Mouse (Mus musculus) embryonic facial prominence, embryonic 14.5 days (tissue): ENCODE data around the gene Gng8. TPM values are rescaled to one million over a fixed set of nuclear protein-coding genes. Genes with fewer than 3 reads are reported as not detected.

Source experiments
- ATAC-seq: fragments of 200-750 bp; cut with Nextera tagmentation; 2 replicates; pipeline ENCODE4 v1.8.0; 2017; ENCODE audit warnings: low read depth, moderate number of reproducible peaks, moderate TSS enrichment
- DNase-seq: peaks from one replicate; pipeline ENCODE4 v3.0.0-alpha.2; 2015; ENCODE audit warnings: low spot score
- H3K27ac ChIP-seq: fragments of 300-500 bp; sonication (generic); replicated peaks from 2 replicates; pipeline ENCODE4 v1.5.1; 2014; ENCODE audit warnings: low read depth, mild to moderate bottlenecking, low read length, moderate library complexity
- H3K27me3 ChIP-seq: fragments of 300-500 bp; sonication (generic); replicated peaks from 2 replicates; pipeline ENCODE4 v1.6.1; 2014; ENCODE audit warnings: low read length; ENCODE audit not compliant: control insufficient read depth, insufficient read depth
- H3K36me3 ChIP-seq: fragments of 300-500 bp; sonication (generic); 2 replicates; pipeline ENCODE4 v1.6.1; 2014; ENCODE audit warnings: low read length, mixed read lengths; ENCODE audit not compliant: control insufficient read depth, insufficient read depth
- H3K4me1 ChIP-seq: fragments of 300-500 bp; sonication (generic); 2 replicates; pipeline ENCODE4 v1.6.1; 2014; ENCODE audit warnings: antibody characterized with exemption, low read length; ENCODE audit not compliant: control insufficient read depth, insufficient read depth
- H3K4me2 ChIP-seq: fragments of 300-500 bp; sonication (generic); 2 replicates; pipeline ENCODE4 v1.6.1; 2014; ENCODE audit warnings: low read depth, mild to moderate bottlenecking, low read length, moderate library complexity, mixed read lengths
- H3K4me3 ChIP-seq: fragments of 300-500 bp; sonication (generic); 2 replicates; pipeline ENCODE4 v1.5.1; 2014; ENCODE audit warnings: low read depth, mild to moderate bottlenecking, low read length
- H3K9ac ChIP-seq: fragments of 300-500 bp; sonication (generic); 2 replicates; pipeline ENCODE4 v1.6.1; 2014; ENCODE audit warnings: low read depth, mild to moderate bottlenecking, low read length, moderate library complexity, mixed read lengths
- H3K9me3 ChIP-seq: fragments of 300-500 bp; sonication (generic); 2 replicates; pipeline ENCODE4 v1.6.1; 2016; ENCODE audit warnings: low read length; ENCODE audit not compliant: control insufficient read depth
- WGBS: fragments of 180-500 bp; shearing (Covaris S2); extraction: QIAGEN DNeasy Blood & Tissue Kit; methylation state at CpG from one replicate; pipeline ENCODE4 v1.1.7; 2014; 5-methylcytosine and 5-hydroxymethylcytosine counted together
- polyA plus RNA-seq: library from polyadenylated mRNA; unstranded; fragments of >200 nt; fragmentation: Nextera tagmentation; extraction: Ambion mirVana; gene quantifications from 2 replicates; pipeline ENCODE4 v1.2.1, GENCODE M21; 2014

Gng8 gene
- polyA plus RNA-seq, 1 experiment from 2014 or later, result 29.1 TPM

DNA sequence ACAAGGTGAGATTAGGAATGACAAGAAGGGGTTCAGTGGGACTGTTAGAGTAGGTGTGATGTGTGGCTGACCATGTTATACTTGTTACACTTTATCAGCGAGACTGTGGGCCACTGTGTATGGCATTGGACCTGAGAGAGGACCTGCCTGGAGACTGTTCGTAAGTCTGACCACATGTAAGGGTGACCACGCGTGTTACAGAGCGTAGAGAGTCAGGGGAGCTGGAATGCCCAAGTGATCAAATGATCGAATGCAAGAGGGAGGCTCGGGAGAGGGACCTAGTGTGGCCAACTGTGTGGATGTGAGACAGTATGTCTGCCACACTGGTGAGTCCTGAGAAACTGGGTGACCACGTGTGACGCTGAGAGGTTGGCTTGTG, 755 bp downstream of the Gng8 start:
- Histone ChIP-seq H3K4me2 (peak overlapping the region; percentile 64), H3K36me3 (peaks cover 12% of the 10 kb centered on the region), H3K9ac (peak overlapping the region; percentile 38), H3K4me1 (peaks cover 34% of the 10 kb centered on the region), H3K4me3 (peak overlapping the region; percentile 39), H3K27me3 (no peaks in the 10 kb centered on the region), H3K27ac (no peak overlapping the region), H3K9me3 (no peaks in the 10 kb centered on the region)
- no peak for ATAC-seq
- WGBS, result 33% methylated on average over 9 of the region's 9 CpGs
- no peak for DNase-seq

DNA sequence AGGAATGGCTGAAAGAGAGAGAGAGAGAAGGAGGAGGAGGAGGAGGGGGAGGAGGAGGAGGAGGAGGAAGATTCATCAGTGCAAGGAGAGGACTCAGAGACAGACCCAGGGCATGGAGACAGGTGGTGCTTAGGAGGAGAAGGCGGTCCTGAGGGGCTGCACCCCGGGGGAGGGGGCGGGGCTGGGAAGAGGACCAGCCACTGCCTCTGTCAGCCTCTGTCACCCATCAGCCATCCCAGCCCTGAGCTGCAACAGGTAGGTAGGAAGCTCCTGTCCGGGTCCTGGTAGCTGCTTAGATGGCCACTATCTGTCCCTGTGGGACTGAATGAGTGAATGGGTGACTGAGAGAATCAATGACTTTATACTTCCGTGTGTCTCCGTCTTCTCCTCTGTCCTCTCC, 2.0 kb downstream of the Gng8 start:
- H3K4me1 ChIP-seq, result peaks cover 34% of the 10 kb centered on the region
- H3K27me3 ChIP-seq, result no peaks in the 10 kb centered on the region
- WGBS, result 5% methylated on average over 6 of the region's 6 CpGs
- no peak for ATAC-seq
- H3K36me3 ChIP-seq, result no peaks in the 10 kb centered on the region
- no peaks in the 10 kb centered on the region for H3K9me3 ChIP-seq
- peak overlapping the region; percentile 64 for H3K4me2 ChIP-seq
- no peak overlapping the region for H3K9ac ChIP-seq
- H3K4me3 ChIP-seq, result peak overlapping the region; percentile 26; the same call in 1 of the 2 replicates
- no peak for DNase-seq
- no peak overlapping the region; the same call in 1 of the 2 replicates for H3K27ac ChIP-seq

DNA sequence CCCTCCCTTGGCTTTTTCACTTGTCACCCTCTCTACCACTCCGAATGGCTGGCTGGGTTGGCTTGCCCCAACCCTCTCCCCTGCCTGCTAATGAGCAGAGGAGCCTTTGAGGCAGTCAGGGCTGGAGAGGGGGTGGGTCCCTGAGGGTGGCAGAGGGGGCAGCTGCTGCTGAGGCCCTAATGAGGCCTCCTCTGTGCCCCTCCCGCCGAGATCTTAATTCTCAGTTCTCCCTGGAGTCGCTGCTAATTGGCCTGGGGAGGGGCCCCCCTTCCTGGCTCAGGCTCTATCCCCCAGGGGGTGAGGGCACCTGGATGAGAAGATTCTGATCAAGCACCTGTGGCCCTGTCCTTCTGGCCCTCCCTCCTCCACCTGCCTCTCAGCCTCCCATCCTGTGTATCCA, 2.7 kb downstream of the Gng8 start:
- peaks cover 34% of the 10 kb centered on the region for H3K4me1 ChIP-seq
- H3K9ac ChIP-seq, result no peak overlapping the region

DNA sequence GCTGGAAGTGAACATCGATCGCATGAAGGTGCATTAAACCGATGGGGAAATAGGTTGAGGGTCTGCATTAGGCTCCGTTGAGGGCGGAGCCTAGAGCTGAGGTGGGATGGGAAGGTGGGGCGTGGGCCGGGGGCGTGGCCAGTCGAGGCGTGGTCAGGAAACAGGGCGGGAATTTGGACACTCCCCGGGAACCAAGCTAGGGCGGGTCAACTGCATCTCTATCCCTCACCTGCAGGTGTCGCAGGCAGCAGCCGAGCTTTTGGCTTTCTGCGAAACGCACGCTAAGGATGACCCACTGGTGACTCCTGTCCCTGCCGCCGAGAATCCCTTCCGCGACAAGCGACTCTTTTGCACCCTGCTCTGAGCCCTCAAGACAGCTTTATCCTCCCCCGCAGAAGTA, 3.4 kb downstream of the Gng8 start:
- Histone ChIP-seq H3K4me2 (peak overlapping the region; percentile 64), H3K9ac (peak overlapping the region; percentile 52; the same call in 1 of the 2 replicates), H3K4me3 (peak overlapping the region; percentile 26), H3K27ac (no peak overlapping the region), H3K9me3 (no peaks in the 10 kb centered on the region), H3K36me3 (no peaks in the 10 kb centered on the region), H3K27me3 (no peaks in the 10 kb centered on the region), H3K4me1 (peaks cover 36% of the 10 kb centered on the region)
- peak; percentile 2; the same call in 1 of the 2 replicates for ATAC-seq
- 1% methylated on average over 20 of the region's 24 CpGs for whole genome bisulfite sequencing
- DNase-seq, result peak; percentile 80

More for the DNA sequence above, 2.7 kb downstream of the Gng8 start:
- H3K27ac ChIP-seq, result no peak overlapping the region; the same call in 1 of the 2 replicates
- no peak; the same call in 1 of the 2 replicates for ATAC-seq
- H3K27me3 ChIP-seq, result no peaks in the 10 kb centered on the region
- H3K9me3 ChIP-seq, result no peaks in the 10 kb centered on the region
- peak overlapping the region; percentile 64 for H3K4me2 ChIP-seq
- no peaks in the 10 kb centered on the region for H3K36me3 ChIP-seq
- peak; percentile 63 for DNase-seq
- H3K4me3 ChIP-seq, result peak overlapping the region; percentile 26
- WGBS, result 16% methylated on average over 2 of the region's 4 CpGs

DNA sequence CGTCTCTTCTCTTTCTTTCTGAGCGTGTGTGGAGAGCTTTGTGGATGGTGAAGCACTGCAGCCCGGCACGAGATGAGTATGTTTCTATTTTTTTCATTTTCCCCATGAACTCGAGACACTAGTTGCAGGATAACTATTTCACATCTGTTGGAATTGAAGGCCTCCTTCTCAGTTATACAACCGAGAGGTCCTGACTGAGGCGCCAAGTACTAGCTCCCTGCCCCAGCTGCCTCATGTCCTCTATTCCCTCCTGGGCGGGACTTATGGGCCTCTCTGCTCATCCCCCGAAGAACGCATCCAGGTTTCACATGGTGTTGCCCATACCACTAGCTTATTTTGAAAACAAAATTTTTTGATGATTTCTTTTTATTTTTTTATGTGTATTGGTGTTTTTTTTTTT, 3.9 kb downstream of the Gng8 start:
- no peaks in the 10 kb centered on the region for H3K36me3 ChIP-seq
- 30% methylated on average over 10 of the region's 10 CpGs for WGBS
- no peaks in the 10 kb centered on the region for H3K9me3 ChIP-seq
- peaks cover 41% of the 10 kb centered on the region for H3K4me1 ChIP-seq
- peak overlapping the region; percentile 26 for H3K4me3 ChIP-seq
- ATAC-seq, result no peak
- H3K4me2 ChIP-seq, result peak overlapping the region; percentile 64
- 0 out of 2 replicates have a peak overlapping the region, but pooled peaks have one; percentile 52 for H3K9ac ChIP-seq
- no peak overlapping the region for H3K27ac ChIP-seq
- no peaks in the 10 kb centered on the region for H3K27me3 ChIP-seq
- no peak for DNase-seq

DNA sequence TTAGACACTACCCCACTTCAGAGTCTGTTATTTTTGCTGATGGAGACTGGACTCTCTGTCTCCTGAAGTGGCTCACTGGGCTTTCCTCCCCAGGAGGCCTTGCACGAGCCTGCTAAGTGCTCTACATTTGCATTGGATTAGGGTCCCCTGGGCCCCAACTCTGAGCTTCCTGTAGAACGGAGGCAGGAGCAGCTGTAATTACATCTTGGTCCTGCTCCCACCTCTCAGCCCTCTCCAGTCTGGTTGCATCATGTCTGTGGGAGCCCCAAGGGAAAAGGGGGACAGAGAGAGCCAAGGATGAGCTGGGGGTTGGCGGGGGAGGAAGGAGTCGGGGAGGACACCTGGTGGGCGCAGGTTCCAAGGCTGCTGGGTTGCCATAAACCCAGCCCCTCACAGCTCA, 8.9 kb downstream of the Gng8 start:
- peak overlapping the region; percentile 26; the same call in 1 of the 2 replicates for H3K9ac ChIP-seq
- ATAC-seq (peak; percentile 63), DNase-seq (peak; percentile 84)
- WGBS, result 21% methylated on average over 5 of the region's 5 CpGs
- H3K27ac ChIP-seq, result no peak overlapping the region
- H3K4me3 ChIP-seq, result no peak overlapping the region
- H3K4me1 ChIP-seq, result peaks cover 15% of the 10 kb centered on the region
- no peaks in the 10 kb centered on the region for H3K27me3 ChIP-seq
- no peaks in the 10 kb centered on the region for H3K36me3 ChIP-seq
- H3K4me2 ChIP-seq, result no peak overlapping the region
- no peaks in the 10 kb centered on the region for H3K9me3 ChIP-seq

DNA sequence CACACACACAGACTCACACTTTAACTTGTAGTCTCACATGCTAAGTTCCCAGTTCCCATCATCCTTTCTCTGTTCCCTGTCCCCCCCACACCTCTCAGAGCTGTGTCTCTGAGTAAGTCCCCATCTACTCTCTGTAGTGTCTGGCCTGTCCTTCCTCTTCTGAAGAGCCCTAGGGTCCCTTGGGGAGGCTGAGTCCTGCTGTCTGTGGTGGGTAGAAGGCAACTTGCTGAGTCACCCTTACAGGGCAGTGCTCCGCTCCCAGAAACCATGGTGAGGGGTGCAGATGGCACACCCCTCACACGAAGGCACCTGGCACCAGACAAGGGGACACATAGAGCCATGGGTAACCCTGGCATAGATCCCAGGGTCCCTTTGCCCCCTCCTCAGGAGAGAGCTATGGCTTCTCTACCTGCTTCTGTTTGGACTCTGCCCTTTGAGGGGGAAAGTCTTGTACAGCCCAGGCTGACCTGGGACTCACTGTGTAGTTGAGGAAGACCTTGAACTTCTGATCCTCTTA, 11.9 kb downstream of the Gng8 start:
- Histone ChIP-seq H3K4me1 (peaks cover 23% of the 10 kb centered on the region), H3K4me2 (no peak overlapping the region), H3K4me3 (no peak overlapping the region), H3K9ac (no peak overlapping the region), H3K27ac (no peak overlapping the region), H3K27me3 (no peaks in the 10 kb centered on the region), H3K9me3 (no peaks in the 10 kb centered on the region), H3K36me3 (no peaks in the 10 kb centered on the region)
- 74% methylated on average over 2 of the region's 2 CpGs for WGBS
- DNase-seq, result no peak
- ATAC-seq, result no peak

DNA sequence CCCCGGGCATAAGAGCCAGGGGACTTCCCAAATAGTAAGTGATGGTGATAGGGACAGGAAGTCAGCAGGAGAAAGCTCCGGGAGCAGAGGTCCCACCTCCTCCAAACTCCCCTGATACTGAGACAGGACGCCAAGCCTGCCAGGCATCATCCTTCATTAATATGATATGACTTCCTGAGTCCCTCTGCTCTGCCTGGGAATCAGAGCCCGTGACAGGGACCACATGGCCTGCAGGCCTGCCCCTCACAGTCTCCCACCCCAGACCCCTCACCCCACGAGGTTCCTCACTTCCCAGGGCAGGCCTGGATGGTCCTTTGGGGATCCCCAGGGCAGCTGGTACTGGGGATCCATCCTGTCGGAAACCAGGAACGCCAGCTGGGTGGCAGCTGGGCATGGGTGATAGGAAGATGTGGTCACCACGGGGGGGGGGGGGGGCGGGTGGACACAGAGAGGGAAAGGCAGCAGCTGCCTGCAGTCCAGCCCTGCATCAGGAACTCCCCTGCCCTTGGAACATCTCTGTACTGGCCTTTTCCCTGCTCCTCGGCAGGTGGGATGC, 12.6 kb downstream of the Gng8 start:
- 51% methylated on average over 8 of the region's 10 CpGs for WGBS
- DNase-seq (no peak), ATAC-seq (no peak)
- Histone ChIP-seq H3K9ac (no peak overlapping the region), H3K27ac (no peak overlapping the region), H3K9me3 (no peaks in the 10 kb centered on the region), H3K4me2 (no peak overlapping the region), H3K36me3 (no peaks in the 10 kb centered on the region), H3K27me3 (no peaks in the 10 kb centered on the region), H3K4me3 (no peak overlapping the region), H3K4me1 (peaks cover 23% of the 10 kb centered on the region)

DNA sequence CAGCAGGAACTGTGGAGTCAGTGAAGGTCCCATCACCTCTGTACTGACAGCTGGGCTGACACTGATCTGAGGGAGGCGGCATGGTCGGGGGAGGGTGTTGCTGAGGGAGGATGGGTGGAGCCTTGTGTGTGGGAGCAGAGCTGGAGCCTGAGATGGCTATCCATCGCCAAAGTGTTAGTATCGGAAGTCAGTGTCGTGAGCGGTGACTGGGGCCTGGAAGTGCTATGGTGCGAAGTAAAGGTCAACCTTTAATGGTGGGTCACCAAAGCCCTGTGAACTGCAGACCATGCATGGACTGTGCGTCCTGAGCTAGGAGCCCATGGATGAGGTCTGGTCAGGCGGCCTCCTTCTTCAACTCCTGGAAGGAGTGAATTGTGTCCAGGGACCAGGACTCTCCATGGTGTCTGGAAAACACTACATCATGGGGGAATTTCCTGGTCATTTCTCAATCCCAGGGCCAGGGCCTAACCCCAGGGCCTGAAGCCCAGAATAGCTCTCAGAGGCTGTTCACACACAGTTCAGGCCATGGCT, 14.0 kb downstream of the Gng8 start:
- Histone ChIP-seq H3K9ac (no peak overlapping the region), H3K9me3 (no peaks in the 10 kb centered on the region), H3K4me1 (peaks cover 16% of the 10 kb centered on the region), H3K36me3 (no peaks in the 10 kb centered on the region), H3K4me3 (no peak overlapping the region), H3K27ac (no peak overlapping the region), H3K4me2 (no peak overlapping the region), H3K27me3 (no peaks in the 10 kb centered on the region)
- DNase-seq, result no peak
- WGBS, result 46% methylated on average over 9 of the region's 9 CpGs
- ATAC-seq, result no peak
